Mouse (Mus musculus): ENCODE measurements around the gene Serpina3c. TPM values are rescaled to one million over a fixed set of nuclear protein-coding genes. Genes with fewer than 3 reads are reported as not detected.

Serpina3c gene
- not detected in 2 replicates for polyA plus RNA-seq (2014; fragmentation: Nextera tagmentation; extraction: Ambion mirVana)

DNA sequence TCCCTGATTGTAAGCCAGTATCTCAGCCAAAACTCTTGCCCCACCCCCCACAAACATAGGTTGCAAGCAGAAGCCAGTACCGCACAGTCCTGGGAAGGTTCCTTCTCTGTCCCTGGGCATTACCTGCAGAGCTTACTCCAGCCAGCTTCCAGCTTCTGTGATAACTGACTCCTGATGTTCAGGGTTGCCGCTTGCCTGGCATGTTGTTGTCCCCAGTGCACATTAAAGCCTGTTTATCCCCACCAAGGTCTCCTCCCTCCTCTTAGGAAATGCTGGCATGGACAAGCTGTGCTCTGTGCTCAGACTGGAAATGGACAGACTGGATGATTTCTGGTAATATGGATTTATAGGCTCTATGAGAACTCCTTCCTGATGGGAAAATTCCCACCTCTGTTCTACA is at the start of gene Serpina3c:
Serpina3c (minus strand) TSS at position 215 of the 400 bp plus-strand sequence.
- 100% methylated on average over 2 of the region's 2 CpGs for WGBS
- H3K4me3 ChIP-seq (ENCODE audit: low read depth, low read length): no peak within 1 kb of the TSS
- H3K9ac ChIP-seq (ENCODE audit: low read length): no peak within 1 kb of the TSS
- H3K36me3 ChIP-seq (ENCODE audit: control insufficient read depth, insufficient read depth, low read length): no peaks in the 10 kb centered on the region
- H3K27me3 ChIP-seq (ENCODE audit: control insufficient read depth, insufficient read depth, low read length): no peaks in the 10 kb centered on the region
- ATAC-seq (ENCODE audit: insufficient read depth, low FRiP score, low TSS enrichment): no peak
- H3K9me3 ChIP-seq (ENCODE audit: control insufficient read depth, low read length): no peaks in the 10 kb centered on the region
- no peak within 1 kb of the TSS for H3K4me2 ChIP-seq (ENCODE audit: low read depth)
- H3K27ac ChIP-seq (ENCODE audit: low read depth, low read length): no peak within 1 kb of the TSS
- no peak for DNase-seq (ENCODE audit: low spot score)
- H3K4me1 ChIP-seq (ENCODE audit: control insufficient read depth, insufficient read depth, low read length): no peaks in the 10 kb centered on the region

DNA sequence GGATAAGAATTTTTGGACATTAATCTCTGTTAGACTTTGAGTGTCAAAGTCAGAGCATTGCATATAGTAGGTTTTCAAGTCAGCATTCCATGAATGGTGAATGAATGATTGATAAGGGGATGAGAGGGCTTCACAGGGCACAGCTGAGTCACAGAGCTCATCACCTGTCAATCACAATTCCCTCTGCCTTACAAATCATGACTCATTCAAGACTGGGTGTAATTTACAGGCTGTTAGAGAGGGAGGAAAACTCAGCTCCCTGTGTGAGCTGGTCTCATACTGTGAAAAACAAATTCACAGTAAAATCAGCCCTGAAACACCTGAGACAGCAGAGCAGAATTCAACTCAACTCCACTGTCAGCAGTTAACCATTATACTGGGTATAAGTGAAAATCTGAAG is 37.2 kb upstream of the Serpina3c start:
- DNase-seq (ENCODE audit: low spot score): no peak
- Histone ChIP-seq H3K36me3 (ENCODE audit: control insufficient read depth, insufficient read depth, low read length) (no peaks in the 10 kb centered on the region), H3K4me3 (ENCODE audit: low read depth, low read length) (no peak overlapping the region), H3K27ac (ENCODE audit: low read depth, low read length) (no peak overlapping the region), H3K4me2 (ENCODE audit: low read depth) (no peak overlapping the region), H3K9me3 (ENCODE audit: control insufficient read depth, low read length) (no peaks in the 10 kb centered on the region), H3K27me3 (ENCODE audit: control insufficient read depth, insufficient read depth, low read length) (no peaks in the 10 kb centered on the region), H3K4me1 (ENCODE audit: control insufficient read depth, insufficient read depth, low read length) (no peaks in the 10 kb centered on the region), H3K9ac (ENCODE audit: low read length) (no peak overlapping the region)
- ATAC-seq (ENCODE audit: insufficient read depth, low FRiP score, low TSS enrichment): no peak

DNA sequence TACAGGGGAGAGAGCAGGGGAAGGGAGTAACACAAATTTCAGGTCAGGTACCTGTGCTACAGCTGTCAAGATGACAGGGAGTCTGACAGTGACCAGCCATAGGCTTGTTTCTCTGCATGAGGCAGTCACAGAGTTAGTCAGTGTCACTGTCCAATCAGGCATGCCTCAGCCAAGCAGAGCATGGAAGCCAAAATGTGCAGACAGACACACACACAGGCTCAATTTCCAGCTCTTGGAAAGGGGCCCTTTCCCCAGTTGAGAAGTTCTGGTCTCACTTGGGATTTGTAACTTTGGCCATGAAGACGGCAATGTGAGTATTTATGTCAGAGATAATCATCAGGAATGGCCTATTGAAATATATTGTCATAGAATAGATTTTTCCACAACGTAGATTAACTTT is 35.6 kb upstream of the Serpina3c start:
- Histone ChIP-seq H3K27me3 (ENCODE audit: control insufficient read depth, insufficient read depth, low read length) (no peaks in the 10 kb centered on the region), H3K9me3 (ENCODE audit: control insufficient read depth, low read length) (no peaks in the 10 kb centered on the region), H3K4me1 (ENCODE audit: control insufficient read depth, insufficient read depth, low read length) (no peaks in the 10 kb centered on the region), H3K9ac (ENCODE audit: low read length) (no peak overlapping the region), H3K27ac (ENCODE audit: low read depth, low read length) (no peak overlapping the region), H3K4me2 (ENCODE audit: low read depth) (no peak overlapping the region), H3K36me3 (ENCODE audit: control insufficient read depth, insufficient read depth, low read length) (no peaks in the 10 kb centered on the region), H3K4me3 (ENCODE audit: low read depth, low read length) (no peak overlapping the region)
- no peak for ATAC-seq (ENCODE audit: insufficient read depth, low FRiP score, low TSS enrichment)
- 84% methylated on average over 2 of the region's 2 CpGs for WGBS
- no peak for DNase-seq (ENCODE audit: low spot score)

GRCm38 (mm10) chr12:104186041-104186581 is 32.4 kb upstream of the Serpina3c start:
- Histone ChIP-seq H3K4me2 (ENCODE audit: low read depth) (no peak overlapping the region), H3K9ac (ENCODE audit: low read length) (no peak overlapping the region), H3K9me3 (ENCODE audit: control insufficient read depth, low read length) (no peaks in the 10 kb centered on the region), H3K4me1 (ENCODE audit: control insufficient read depth, insufficient read depth, low read length) (no peaks in the 10 kb centered on the region), H3K27ac (ENCODE audit: low read depth, low read length) (no peak overlapping the region), H3K27me3 (ENCODE audit: control insufficient read depth, insufficient read depth, low read length) (no peaks in the 10 kb centered on the region), H3K4me3 (ENCODE audit: low read depth, low read length) (no peak overlapping the region), H3K36me3 (ENCODE audit: control insufficient read depth, insufficient read depth, low read length) (no peaks in the 10 kb centered on the region)
- ATAC-seq (ENCODE audit: insufficient read depth, low FRiP score, low TSS enrichment) (no peak), DNase-seq (ENCODE audit: low spot score) (no peak)
- 89% methylated on average over 3 of the region's 3 CpGs for WGBS

DNA sequence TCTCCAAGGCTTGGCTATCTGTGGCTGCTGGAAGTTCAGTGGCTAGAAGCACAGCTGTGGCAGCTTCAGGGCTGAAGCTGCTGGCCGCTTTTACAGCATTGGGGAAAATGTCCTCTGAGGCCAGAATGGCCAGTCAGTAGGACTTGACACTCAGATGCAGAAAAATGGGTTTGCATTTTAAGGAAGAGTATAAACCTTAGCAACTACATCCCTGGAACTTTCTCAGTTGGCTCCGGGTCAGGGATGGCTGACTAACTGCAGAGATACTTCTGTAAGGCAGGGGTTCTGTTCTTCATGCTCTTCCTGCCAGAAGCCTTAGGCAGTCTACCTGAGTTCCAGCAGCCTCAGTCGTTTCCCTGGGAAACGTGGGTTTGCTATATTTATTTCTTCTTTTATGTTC is 31.4 kb upstream of the Serpina3c start:
- DNase-seq (ENCODE audit: low spot score): no peak
- H3K27me3 ChIP-seq (ENCODE audit: control insufficient read depth, insufficient read depth, low read length): no peaks in the 10 kb centered on the region
- H3K36me3 ChIP-seq (ENCODE audit: control insufficient read depth, insufficient read depth, low read length): no peaks in the 10 kb centered on the region
- no peak overlapping the region for H3K9ac ChIP-seq (ENCODE audit: low read length)
- no peaks in the 10 kb centered on the region for H3K9me3 ChIP-seq (ENCODE audit: control insufficient read depth, low read length)
- no peak overlapping the region for H3K27ac ChIP-seq (ENCODE audit: low read depth, low read length)
- H3K4me2 ChIP-seq (ENCODE audit: low read depth): no peak overlapping the region
- ATAC-seq (ENCODE audit: insufficient read depth, low FRiP score, low TSS enrichment): no peak
- WGBS: 82% methylated on average over 4 of the region's 4 CpGs
- no peak overlapping the region for H3K4me3 ChIP-seq (ENCODE audit: low read depth, low read length)
- no peaks in the 10 kb centered on the region for H3K4me1 ChIP-seq (ENCODE audit: control insufficient read depth, insufficient read depth, low read length)

DNA sequence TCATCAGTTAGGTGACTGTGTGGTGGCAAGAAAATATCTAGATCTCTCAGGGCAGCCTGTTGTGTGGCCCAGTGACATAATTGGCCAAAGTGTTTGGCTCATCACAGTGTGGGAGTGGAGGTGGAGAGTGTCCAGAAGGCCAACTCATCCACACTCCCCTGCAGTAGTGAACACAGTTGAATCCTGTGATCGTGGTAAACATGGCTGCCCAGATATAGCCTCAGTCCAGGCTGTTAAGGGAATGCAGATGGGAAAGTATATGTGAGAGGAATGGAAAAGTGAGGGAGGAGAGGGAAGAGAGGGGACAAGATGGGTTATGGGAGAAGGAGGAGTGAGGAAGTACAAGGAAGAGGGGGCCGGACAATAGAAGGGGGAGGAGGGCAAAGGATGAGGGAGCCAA is 25.3 kb upstream of the Serpina3c start:
- H3K27ac ChIP-seq (ENCODE audit: low read depth, low read length): no peak overlapping the region
- DNase-seq (ENCODE audit: low spot score) (no peak), ATAC-seq (ENCODE audit: insufficient read depth, low FRiP score, low TSS enrichment) (no peak)
- H3K27me3 ChIP-seq (ENCODE audit: control insufficient read depth, insufficient read depth, low read length): no peaks in the 10 kb centered on the region
- H3K4me3 ChIP-seq (ENCODE audit: low read depth, low read length): no peak overlapping the region
- no peak overlapping the region for H3K4me2 ChIP-seq (ENCODE audit: low read depth)
- no peak overlapping the region for H3K9ac ChIP-seq (ENCODE audit: low read length)
- H3K36me3 ChIP-seq (ENCODE audit: control insufficient read depth, insufficient read depth, low read length): no peaks in the 10 kb centered on the region
- H3K4me1 ChIP-seq (ENCODE audit: control insufficient read depth, insufficient read depth, low read length): no peaks in the 10 kb centered on the region
- H3K9me3 ChIP-seq (ENCODE audit: control insufficient read depth, low read length): no peaks in the 10 kb centered on the region
- 87% methylated on average over 2 of the region's 2 CpGs for WGBS

DNA sequence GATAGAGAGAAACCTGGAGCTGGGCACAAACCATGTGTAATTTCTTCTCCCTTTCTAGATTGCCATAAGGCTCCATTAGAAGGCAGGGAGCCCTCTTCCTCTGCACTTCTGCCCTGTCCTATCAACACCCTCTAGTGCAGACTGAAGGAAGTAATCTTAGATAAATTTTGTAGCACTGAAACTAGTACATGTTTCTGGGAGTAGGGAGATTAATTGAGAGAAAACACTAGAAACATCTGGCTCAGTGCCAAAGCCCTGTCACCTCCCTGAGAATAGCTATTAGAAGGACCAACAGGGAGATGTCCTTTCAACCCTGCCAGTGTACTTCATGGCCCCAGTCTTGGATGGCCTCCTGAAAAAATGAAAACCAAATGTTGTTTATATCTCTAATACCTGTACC is 24.9 kb upstream of the Serpina3c start:
- H3K4me2 ChIP-seq (ENCODE audit: low read depth): no peak overlapping the region
- ATAC-seq (ENCODE audit: insufficient read depth, low FRiP score, low TSS enrichment) (no peak), DNase-seq (ENCODE audit: low spot score) (no peak)
- H3K9ac ChIP-seq (ENCODE audit: low read length): no peak overlapping the region
- H3K4me1 ChIP-seq (ENCODE audit: control insufficient read depth, insufficient read depth, low read length): no peaks in the 10 kb centered on the region
- no peaks in the 10 kb centered on the region for H3K36me3 ChIP-seq (ENCODE audit: control insufficient read depth, insufficient read depth, low read length)
- no peaks in the 10 kb centered on the region for H3K9me3 ChIP-seq (ENCODE audit: control insufficient read depth, low read length)
- no peak overlapping the region for H3K27ac ChIP-seq (ENCODE audit: low read depth, low read length)
- no peak overlapping the region for H3K4me3 ChIP-seq (ENCODE audit: low read depth, low read length)
- no peaks in the 10 kb centered on the region for H3K27me3 ChIP-seq (ENCODE audit: control insufficient read depth, insufficient read depth, low read length)

- no peaks in the 10 kb centered on the region for H3K4me1 ChIP-seq (ENCODE audit: control insufficient read depth, insufficient read depth, low read length)
- H3K27me3 ChIP-seq (ENCODE audit: control insufficient read depth, insufficient read depth, low read length): no peaks in the 10 kb centered on the region
- no peak for ATAC-seq (ENCODE audit: insufficient read depth, low FRiP score, low TSS enrichment)
- H3K4me3 ChIP-seq (ENCODE audit: low read depth, low read length): no peak overlapping the region
- H3K4me2 ChIP-seq (ENCODE audit: low read depth): no peak overlapping the region
- DNase-seq (ENCODE audit: low spot score): no peak
- WGBS: 79% methylated on average over 3 of the region's 3 CpGs
- no peak overlapping the region for H3K9ac ChIP-seq (ENCODE audit: low read length)
- no peaks in the 10 kb centered on the region for H3K36me3 ChIP-seq (ENCODE audit: control insufficient read depth, insufficient read depth, low read length)
- H3K27ac ChIP-seq (ENCODE audit: low read depth, low read length): no peak overlapping the region
- no peaks in the 10 kb centered on the region for H3K9me3 ChIP-seq (ENCODE audit: control insufficient read depth, low read length)
These were observed 22.0 kb upstream of the Serpina3c start for GRCm38 (mm10) chr12:104175636-104176035.

- Histone ChIP-seq H3K4me1 (ENCODE audit: control insufficient read depth, insufficient read depth, low read length) (no peaks in the 10 kb centered on the region), H3K4me3 (ENCODE audit: low read depth, low read length) (no peak overlapping the region), H3K9ac (ENCODE audit: low read length) (no peak overlapping the region), H3K27ac (ENCODE audit: low read depth, low read length) (no peak overlapping the region), H3K36me3 (ENCODE audit: control insufficient read depth, insufficient read depth, low read length) (no peaks in the 10 kb centered on the region), H3K27me3 (ENCODE audit: control insufficient read depth, insufficient read depth, low read length) (no peaks in the 10 kb centered on the region), H3K9me3 (ENCODE audit: control insufficient read depth, low read length) (no peaks in the 10 kb centered on the region), H3K4me2 (ENCODE audit: low read depth) (no peak overlapping the region)
- ATAC-seq (ENCODE audit: insufficient read depth, low FRiP score, low TSS enrichment) (no peak), DNase-seq (ENCODE audit: low spot score) (no peak)
- 74% methylated on average over 3 of the region's 3 CpGs for WGBS
These were observed 21.1 kb upstream of the Serpina3c start for GRCm38 (mm10) chr12:104174747-104175146.

All from neural tube, embryonic 11.5 days (tissue).